Mouse (Mus musculus): ENCODE measurements around the gene Gm32742.
A peak's percentile ranks its signal among the peaks of the same experiment; 100 is the strongest.

Gene Gm32742

DNA sequence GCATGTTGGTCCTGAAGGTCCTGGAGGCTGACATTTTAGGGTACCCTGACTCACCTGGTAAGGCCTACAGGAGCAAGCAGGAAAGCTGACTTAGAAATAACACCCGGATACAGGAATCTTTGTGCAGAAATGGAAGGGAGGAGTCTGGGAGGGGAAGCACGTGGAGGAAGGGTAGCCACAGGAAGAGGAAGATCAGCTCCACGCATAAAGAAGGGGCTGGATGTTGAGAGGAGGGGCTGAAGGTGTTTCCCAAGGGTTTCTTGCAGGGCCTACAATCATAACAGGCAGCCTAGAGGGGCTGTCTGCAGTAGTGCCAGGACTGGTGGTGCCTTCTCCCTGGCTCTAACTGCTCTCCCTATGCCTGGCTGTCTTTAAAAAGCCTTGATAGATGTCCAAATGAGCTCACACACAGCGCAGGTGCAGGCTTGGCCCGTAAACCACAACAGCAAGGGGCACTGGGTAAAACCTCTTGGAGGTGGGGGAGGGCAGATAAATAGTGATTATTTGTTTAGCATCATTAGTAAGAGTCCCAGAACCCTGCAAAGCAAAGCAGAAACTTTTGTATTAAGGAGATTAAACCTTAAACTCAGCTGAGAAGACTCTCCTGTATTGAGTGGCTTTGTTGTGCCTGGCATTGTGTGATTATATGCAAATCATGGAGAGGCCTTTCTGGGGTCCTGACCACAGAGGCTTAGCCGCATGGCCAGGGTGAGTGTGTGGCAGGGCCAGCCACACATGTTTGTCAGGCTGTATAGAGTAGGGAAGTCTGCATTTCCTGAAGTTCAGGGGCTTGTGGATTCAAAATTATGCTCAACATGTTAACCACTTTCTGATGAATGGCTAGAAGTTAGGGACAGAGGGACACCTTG is at the start of gene Gm32742:
TSS of gene Gm32742 (minus strand) at position 206 of the 869 bp plus-strand sequence.
- DNase-seq (ENCODE audit: low read depth, low spot score), result no peak

DNA sequence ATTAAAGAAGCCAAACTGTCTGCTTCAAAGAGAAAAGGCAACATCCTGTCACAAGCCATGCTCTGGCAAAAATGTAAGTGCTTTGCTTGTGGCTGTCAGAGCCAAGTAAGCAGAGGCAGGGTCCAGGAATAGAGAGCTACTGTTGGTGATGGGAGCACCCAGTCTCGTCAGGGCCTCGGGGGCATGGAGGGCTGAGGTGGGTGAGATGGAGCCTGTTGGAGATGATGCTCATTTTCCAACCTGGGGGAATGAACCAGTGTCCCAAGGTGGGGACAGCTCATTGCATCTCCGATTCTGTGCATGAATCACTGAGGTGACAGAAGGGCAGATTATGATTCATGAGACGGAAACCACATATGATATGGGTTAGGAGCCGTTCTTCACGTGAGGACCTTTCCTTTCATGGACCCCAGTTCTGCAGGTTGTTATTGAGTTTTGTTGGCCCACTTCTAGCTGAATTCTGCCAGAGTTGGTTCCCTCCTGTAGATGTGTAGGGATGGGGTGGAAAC is 48.5 kb upstream of the Gm32742 start:
- no peak for DNase-seq (ENCODE audit: low read depth, low spot score)

GRCm38 (mm10) chr9:51213023-51213728 is 47.9 kb upstream of the Gm32742 start, which contains the start of gene Pou2af1:
Gene Pou2af1 (plus strand): TSS chr9:51213708.
- no peak for DNase-seq (ENCODE audit: low read depth, low spot score)

DNA sequence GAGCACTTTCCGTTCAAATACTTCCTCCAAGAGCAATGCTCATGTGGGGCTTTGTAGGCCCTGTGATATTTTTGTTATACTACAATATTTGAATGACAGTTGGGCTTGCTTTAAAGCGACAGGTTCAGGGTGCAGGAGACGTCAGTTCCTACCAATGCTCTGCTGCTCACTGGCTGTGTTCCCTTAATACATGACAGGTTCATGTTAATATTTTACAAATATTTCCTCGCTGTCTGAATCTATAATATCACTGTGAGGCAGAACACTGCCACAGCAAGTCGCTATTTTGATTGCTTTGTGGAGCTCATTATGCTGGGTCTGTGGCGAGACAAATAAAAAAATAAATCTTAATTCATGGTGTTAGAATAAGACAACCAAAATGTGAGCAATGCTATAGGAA is 45.9 kb upstream of the Gm32742 start:
- DNase-seq (ENCODE audit: low read depth, low spot score), result no peak

DNA sequence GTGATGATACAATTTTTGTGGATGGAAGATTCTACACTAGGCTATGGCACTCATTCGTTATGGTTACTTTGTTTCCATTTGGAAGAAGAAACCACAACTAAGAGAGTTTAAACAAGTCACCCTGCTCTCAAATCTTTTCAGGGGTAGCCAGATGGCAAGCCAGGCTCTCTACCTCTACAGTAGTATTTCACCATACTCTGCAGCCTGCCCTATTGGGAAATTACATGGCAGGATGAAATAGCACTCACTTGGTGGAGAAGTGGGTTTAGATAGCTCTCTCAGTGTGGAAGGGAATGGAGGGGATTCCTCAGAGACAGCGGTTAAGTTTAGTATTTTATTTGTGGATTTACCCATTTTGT is 43.6 kb upstream of the Gm32742 start:
- no peak for DNase-seq (ENCODE audit: low read depth, low spot score)

GRCm38 (mm10) chr9:51194790-51195189 is 29.5 kb upstream of the Gm32742 start:
- peak; percentile 9 for DNase-seq (ENCODE audit: low read depth, low spot score)

- DNase-seq (ENCODE audit: low read depth, low spot score), result no peak
Measured at GRCm38 (mm10) chr9:51190655-51191054, 25.3 kb upstream of the Gm32742 start.

DNA sequence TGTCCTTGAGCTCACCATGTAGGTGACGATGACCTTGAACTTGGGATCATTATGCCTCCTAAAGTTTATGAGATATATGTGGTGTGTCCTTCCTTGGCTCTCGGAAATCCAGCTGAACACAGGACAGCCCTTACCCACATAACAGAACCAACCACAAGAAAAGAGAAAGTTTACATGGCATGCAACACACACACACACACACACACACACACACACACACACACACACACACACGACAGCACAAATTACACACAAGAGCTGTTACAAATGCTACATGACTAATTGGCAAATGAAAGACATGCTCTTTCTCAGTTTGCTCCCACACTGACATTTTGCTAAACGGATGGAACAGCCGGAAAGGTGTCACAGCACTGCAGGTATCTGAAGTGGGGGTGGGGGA is 20.6 kb upstream of the Gm32742 start:
- no peak for DNase-seq (ENCODE audit: low read depth, low spot score)

DNA sequence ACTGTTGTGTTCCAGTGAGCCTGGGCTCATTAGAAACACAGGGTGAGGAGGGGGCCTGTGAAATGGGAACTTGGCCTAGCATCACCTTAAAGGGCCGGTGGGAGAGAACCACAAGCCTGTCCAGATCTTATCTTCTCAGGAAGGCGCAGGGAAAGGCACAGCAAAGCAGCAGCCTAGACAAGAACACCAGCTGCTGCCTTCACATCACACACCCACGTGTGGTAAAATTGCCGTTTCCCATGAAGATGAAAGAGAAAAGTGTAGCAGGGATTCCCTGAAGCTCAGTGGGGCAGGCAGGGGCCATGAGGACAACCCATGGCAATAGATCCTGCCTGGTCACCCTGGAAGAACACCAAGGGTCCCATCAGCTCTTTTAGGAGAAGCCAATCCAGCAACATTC is 20.1 kb upstream of the Gm32742 start:
- no peak for DNase-seq (ENCODE audit: low read depth, low spot score)

GRCm38 (mm10) chr9:51182716-51183710 is 17.7 kb upstream of the Gm32742 start:
- DNase-seq (ENCODE audit: low read depth, low spot score), result no peak

- no peak for DNase-seq (ENCODE audit: low read depth, low spot score)
Measured at GRCm38 (mm10) chr9:51180621-51181020, 15.3 kb upstream of the Gm32742 start.

- no peak for DNase-seq (ENCODE audit: low read depth, low spot score)
Measured at GRCm38 (mm10) chr9:51178297-51178696, 13.0 kb upstream of the Gm32742 start.

DNA sequence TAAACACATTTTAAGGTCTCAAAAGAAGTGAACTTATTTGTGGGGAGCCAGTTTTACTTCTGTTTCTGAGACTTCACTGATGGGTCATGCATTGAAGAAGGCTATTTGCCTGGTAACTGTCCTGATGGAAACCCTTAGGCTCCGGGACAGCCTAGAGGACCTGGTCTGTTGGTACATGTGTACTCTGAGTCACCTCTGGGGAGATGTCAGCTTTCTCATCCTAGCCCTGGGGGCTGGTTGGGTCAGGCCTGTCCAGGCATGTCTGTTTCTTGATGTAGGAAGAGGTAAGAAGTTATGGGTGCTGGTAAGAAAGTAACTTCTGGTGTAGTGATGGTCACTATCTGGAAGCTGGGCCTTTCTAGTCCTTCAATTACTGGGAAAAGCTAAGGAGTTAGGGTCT is 10.4 kb upstream of the Gm32742 start:
- no peak for DNase-seq (ENCODE audit: low read depth, low spot score)

GRCm38 (mm10) chr9:51174890-51175464 is 9.7 kb upstream of the Gm32742 start:
- DNase-seq (ENCODE audit: low read depth, low spot score), result no peak

GRCm38 (mm10) chr9:51170298-51170697 is 5.0 kb upstream of the Gm32742 start:
- no peak for DNase-seq (ENCODE audit: low read depth, low spot score)

DNA sequence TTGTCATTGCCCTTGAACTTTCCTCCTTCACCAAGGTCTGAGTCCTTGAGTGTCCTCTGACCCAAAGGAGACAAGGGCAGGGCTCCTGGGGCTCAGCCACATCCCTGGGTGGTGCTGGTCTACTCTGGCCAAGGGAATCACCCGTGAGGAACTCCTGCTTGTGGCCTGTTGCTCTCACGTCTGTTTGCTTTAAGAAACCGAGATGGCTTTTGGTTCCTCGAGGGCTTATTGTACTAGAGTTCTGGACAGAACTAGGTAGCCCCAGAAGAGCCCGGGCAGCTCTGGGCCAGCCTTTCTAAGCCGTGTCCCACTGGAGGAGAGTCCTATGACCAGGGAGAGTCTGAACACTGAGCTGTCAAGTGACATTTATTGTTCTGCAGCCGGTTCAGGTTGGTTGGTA is 3.8 kb upstream of the Gm32742 start:
- DNase-seq (ENCODE audit: low read depth, low spot score), result no peak

DNA sequence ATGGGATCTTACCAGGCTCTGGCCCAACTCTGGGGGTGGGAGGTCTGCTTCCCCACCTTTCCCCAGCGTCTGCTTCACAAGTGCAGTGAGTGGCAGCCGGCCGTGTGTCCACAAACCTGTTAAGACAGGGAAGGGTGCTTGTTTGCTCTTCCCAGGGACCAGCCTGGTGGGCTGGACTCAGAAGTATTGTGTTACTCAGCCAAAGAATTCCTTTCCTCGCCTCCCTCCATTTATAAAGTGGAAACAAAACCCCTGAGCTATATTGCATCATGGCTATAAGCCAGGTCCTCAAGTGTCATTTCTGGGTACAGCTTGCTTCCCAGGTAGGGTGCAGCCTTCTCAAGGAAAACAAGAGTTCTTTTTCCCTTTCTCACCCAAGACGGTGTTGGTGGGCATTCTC is 3.4 kb upstream of the Gm32742 start:
- no peak for DNase-seq (ENCODE audit: low read depth, low spot score)

DNA sequence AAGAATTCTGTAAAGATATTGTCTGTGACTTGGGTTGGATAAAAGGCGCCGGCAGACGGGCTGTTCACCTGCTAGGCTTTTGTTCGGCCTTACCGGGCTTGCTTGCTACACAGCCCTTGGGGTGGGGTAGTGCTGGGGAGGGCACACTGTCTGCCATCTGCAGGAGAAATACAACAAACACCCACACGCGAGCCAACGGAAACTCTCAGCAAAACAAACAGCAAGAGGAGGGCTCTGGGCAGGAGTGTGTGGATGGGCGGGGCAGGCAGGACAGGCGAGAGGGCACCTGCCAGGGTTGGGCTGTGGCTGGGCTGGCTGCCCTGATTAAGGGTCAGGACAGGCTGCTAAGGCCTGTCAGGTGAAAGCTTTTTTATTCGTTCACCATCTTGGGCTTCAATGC is 2.6 kb upstream of the Gm32742 start:
- no peak for DNase-seq (ENCODE audit: low read depth, low spot score)

DNA sequence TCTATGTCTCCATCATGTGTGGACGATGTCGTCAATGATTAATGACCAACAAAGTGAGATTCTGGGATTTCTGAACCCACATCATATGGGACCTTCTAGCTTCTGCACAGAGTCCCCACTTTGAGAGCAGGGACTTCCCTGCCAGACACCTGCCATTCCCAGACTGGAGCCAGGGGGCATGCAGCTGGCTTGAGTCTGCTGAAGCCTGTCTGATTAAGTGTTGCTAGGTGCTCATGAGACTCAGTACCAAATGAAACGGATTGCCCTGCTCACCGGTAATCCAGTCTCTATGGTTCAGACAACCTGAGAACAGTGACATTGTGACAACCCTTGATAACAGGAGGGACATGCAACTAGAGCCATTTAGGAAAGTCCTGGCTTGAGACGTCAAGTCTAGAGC is 1.3 kb downstream of the Gm32742 start:
- DNase-seq (ENCODE audit: low read depth, low spot score), result no peak

- peak; percentile 71 for DNase-seq (ENCODE audit: low read depth, low spot score)
Measured at GRCm38 (mm10) chr9:51161771-51162388, 3.4 kb downstream of the Gm32742 start.

Measured in ES-CJ7 (cell line).